Mouse (Mus musculus) gastrocnemius, postnatal 10 days (tissue): ENCODE results near the gene Tpmt. TPM values are rescaled to one million over a fixed set of nuclear protein-coding genes. Genes with fewer than 3 reads are reported as not detected.

ENCODE experiments used
- DNase-seq: peaks from one replicate; pipeline ENCODE4 v3.0.0; 2021; ENCODE audit warnings: mixed read lengths
- total RNA-seq, 2 experiments: library from RNA; stranded (reverse); gene quantifications; 2 replicates each; pipeline ENCODE4 v1.2.3; 2021

The Tpmt gene
- total RNA-seq, 2 experiments from 2014 or later: 7.3 to 9.0 TPM

GRCm38 (mm10) chr13:46975930-46976329, 68.6 kb downstream of the Tpmt start:
- DNase-seq: no peak

- no peak for DNase-seq
Observed at GRCm38 (mm10) chr13:46975031-46975551, 69.4 kb downstream of the Tpmt start.

Other genes starting within 250 kb of the Tpmt start
- 10 to 100 TPM; 55.7 to 60.3 TPM for gene Kif13a, start 114.9 kb downstream of the Tpmt start, total RNA-seq
- 1 to 10 TPM; 3.1 to 3.4 TPM for gene Nhlrc1, start 29.9 kb downstream of the Tpmt start, total RNA-seq
- gene Kdm1b, start 1.2 kb downstream of the Tpmt start, total RNA-seq: 1 to 10 TPM; 6.2 to 6.3 TPM
- 10 to 100 TPM; 52.5 to 62.9 TPM for gene Dek, start 61.5 kb upstream of the Tpmt start, total RNA-seq
- gene Rnf144b, start 77.9 kb upstream of the Tpmt start, total RNA-seq: 10 to 100 TPM; 10.1 to 11.9 TPM